Mouse (Mus musculus) heart, embryonic 14.5 days (tissue): ENCODE measurements around the gene Adamtsl1. TPM values are rescaled to one million over a fixed set of nuclear protein-coding genes. Genes with fewer than 3 reads are reported as not detected.

Source experiments
- ATAC-seq: fragments of 200-750 bp; cut with Nextera tagmentation; 2 replicates; pipeline ENCODE4 v1.8.0; 2017; ENCODE audit warnings: low read depth, moderate TSS enrichment; ENCODE audit not compliant: insufficient number of reproducible peaks, insufficient read depth, low FRiP score
- H3K27ac ChIP-seq, 2 experiments: fragments of 200-500 bp in 1 of 2; fragments of 300-500 bp in 1 of 2; sonication (generic) in 1 of 2; replicated peaks in 1 of 2; 2 replicates each; pipeline ENCODE4 v1.5.1; 2012 to 2014; ENCODE audit warnings: low read depth in 2 of 2, low read length in 2 of 2, control low read depth in 1 of 2, mild to moderate bottlenecking in 1 of 2, mixed read lengths in 1 of 2; ENCODE audit not compliant: control insufficient read depth in 1 of 2, insufficient read depth in 1 of 2
- H3K27me3 ChIP-seq: fragments of 300-500 bp; sonication (generic); 2 replicates; pipeline ENCODE4 v1.6.1; 2014; ENCODE audit warnings: mild to moderate bottlenecking, low read length, control low read depth; ENCODE audit not compliant: control insufficient read depth, insufficient read depth
- H3K36me3 ChIP-seq: fragments of 300-500 bp; sonication (generic); 2 replicates; pipeline ENCODE4 v1.6.1; 2014; ENCODE audit warnings: mild to moderate bottlenecking, control low read depth, low read length, mixed read lengths; ENCODE audit not compliant: control insufficient read depth, insufficient read depth
- H3K4me1 ChIP-seq, 2 experiments: fragments of 200-500 bp in 1 of 2; fragments of 300-500 bp in 1 of 2; sonication (generic) in 1 of 2; 2 replicates each; pipeline ENCODE4 v1.6.1; 2012 to 2014; ENCODE audit warnings: low read length in 2 of 2, control low read depth in 1 of 2, mixed read lengths in 1 of 2; ENCODE audit not compliant: control insufficient read depth in 2 of 2, insufficient read depth in 2 of 2
- H3K4me2 ChIP-seq: fragments of 300-500 bp; sonication (generic); 2 replicates; pipeline ENCODE4 v1.6.1; 2014; ENCODE audit warnings: mild to moderate bottlenecking, low read length
- H3K4me3 ChIP-seq, 2 experiments: fragments of 200-500 bp in 1 of 2; fragments of 300-500 bp in 1 of 2; sonication (generic) in 1 of 2; 2 replicates each; pipeline ENCODE4 v1.5.1; 2012 to 2014; ENCODE audit warnings: low read length in 2 of 2, mild to moderate bottlenecking in 2 of 2, control low read depth in 1 of 2, low read depth in 1 of 2, moderate library complexity in 1 of 2; ENCODE audit not compliant: control insufficient read depth in 1 of 2, insufficient read depth in 1 of 2
- H3K9ac ChIP-seq: fragments of 300-500 bp; sonication (generic); 2 replicates; pipeline ENCODE4 v1.6.1; 2014; ENCODE audit warnings: mild to moderate bottlenecking, low read length
- H3K9me3 ChIP-seq: fragments of 300-500 bp; sonication (generic); 2 replicates; pipeline ENCODE4 v1.6.1; 2016; ENCODE audit warnings: low read length, control low read depth; ENCODE audit not compliant: control insufficient read depth
- WGBS: fragments of 180-500 bp; shearing (Covaris S2); extraction: QIAGEN DNeasy Blood & Tissue Kit; methylation state at CpG from one replicate; pipeline ENCODE4 v1.1.7; 2014; 5-methylcytosine and 5-hydroxymethylcytosine counted together
- polyA plus RNA-seq: library from polyadenylated mRNA; unstranded; fragments of >200 nt; fragmentation: Nextera tagmentation; extraction: Ambion mirVana; gene quantifications from 2 replicates; pipeline ENCODE4 v1.2.1, GENCODE M21; 2014

Adamtsl1 gene
- polyA plus RNA-seq, 1 experiment from 2014 or later = 16.2 TPM

GRCm38 (mm10) chr4:86406501-86407199 is 892.7 kb downstream of the Adamtsl1 start:
- Histone ChIP-seq H3K4me2 (no peak overlapping the region), H3K4me3 (no peak overlapping the region), H3K9me3 (no peaks in the 10 kb centered on the region), H3K27ac (peak overlapping the region in 1 of 2 experiments; percentile 33; a peak in 1 of 4 replicates), H3K27me3 (no peaks in the 10 kb centered on the region), H3K36me3 (no peaks in the 10 kb centered on the region), H3K4me1 (peaks cover 6 to 21% of the 10 kb centered on the region in 2 experiments; a peak in 3 of 4 replicates), H3K9ac (no peak overlapping the region)
- ATAC-seq = no peak
- 55% methylated on average over 7 of the region's 7 CpGs for WGBS

GRCm38 (mm10) chr4:86407200-86407527 is 893.2 kb downstream of the Adamtsl1 start:
- H3K4me1 ChIP-seq = peaks cover 6 to 21% of the 10 kb centered on the region in 2 experiments; a peak in 3 of 4 replicates
- WGBS = 79% methylated on average over 3 of the region's 3 CpGs
- H3K9me3 ChIP-seq = no peaks in the 10 kb centered on the region
- no peak for ATAC-seq
- H3K4me3 ChIP-seq = no peak overlapping the region
- peak overlapping the region in 1 of 2 experiments; percentile 33; a peak in 1 of 4 replicates for H3K27ac ChIP-seq
- no peaks in the 10 kb centered on the region for H3K27me3 ChIP-seq
- H3K36me3 ChIP-seq = no peaks in the 10 kb centered on the region
- no peak overlapping the region for H3K9ac ChIP-seq
- no peak overlapping the region for H3K4me2 ChIP-seq

- no peaks in the 10 kb centered on the region for H3K9me3 ChIP-seq
- H3K4me2 ChIP-seq = no peak overlapping the region
- peaks cover 6 to 21% of the 10 kb centered on the region in 2 experiments; a peak in 3 of 4 replicates for H3K4me1 ChIP-seq
- H3K27me3 ChIP-seq = no peaks in the 10 kb centered on the region
- no peak for ATAC-seq
- H3K27ac ChIP-seq = no peak overlapping the region
- no peaks in the 10 kb centered on the region for H3K36me3 ChIP-seq
- 78% methylated on average over 9 of the region's 9 CpGs for WGBS
- H3K9ac ChIP-seq = no peak overlapping the region
- H3K4me3 ChIP-seq = no peak overlapping the region
Observed at GRCm38 (mm10) chr4:86408421-86408820, 894.4 kb downstream of the Adamtsl1 start.

GRCm38 (mm10) chr4:86410946-86411345 is 897.0 kb downstream of the Adamtsl1 start:
- Histone ChIP-seq H3K36me3 (no peaks in the 10 kb centered on the region), H3K9me3 (no peaks in the 10 kb centered on the region), H3K4me1 (peaks cover 6 to 14% of the 10 kb centered on the region in 2 experiments; a peak in 3 of 4 replicates), H3K9ac (no peak overlapping the region), H3K4me2 (no peak overlapping the region), H3K4me3 (no peak overlapping the region), H3K27me3 (no peaks in the 10 kb centered on the region), H3K27ac (no peak overlapping the region)
- no peak for ATAC-seq
- 87% methylated on average over 3 of the region's 3 CpGs for WGBS

- no peak overlapping the region for H3K4me3 ChIP-seq
- H3K36me3 ChIP-seq = no peaks in the 10 kb centered on the region
- H3K4me1 ChIP-seq = peaks cover 8 to 12% of the 10 kb centered on the region in 2 experiments
- no peaks in the 10 kb centered on the region for H3K9me3 ChIP-seq
- ATAC-seq = no peak
- H3K27ac ChIP-seq = no peak overlapping the region
- WGBS = 71% methylated on average over 3 of the region's 3 CpGs
- H3K27me3 ChIP-seq = no peaks in the 10 kb centered on the region
- no peak overlapping the region for H3K4me2 ChIP-seq
- H3K9ac ChIP-seq = no peak overlapping the region
Observed at GRCm38 (mm10) chr4:86413388-86413787, 899.4 kb downstream of the Adamtsl1 start.

GRCm38 (mm10) chr4:86416401-86417025 is 902.5 kb downstream of the Adamtsl1 start:
- peak overlapping the region in 1 of 2 experiments; percentile 44; a peak in 3 of 4 replicates for H3K27ac ChIP-seq
- no peak overlapping the region for H3K4me2 ChIP-seq
- ATAC-seq = 0 out of 2 replicates have a peak, but pooled peaks have one; percentile 13
- no peaks in the 10 kb centered on the region for H3K27me3 ChIP-seq
- no peaks in the 10 kb centered on the region for H3K36me3 ChIP-seq
- H3K4me3 ChIP-seq = no peak overlapping the region
- H3K9me3 ChIP-seq = no peaks in the 10 kb centered on the region
- peaks cover 8 to 12% of the 10 kb centered on the region in 2 experiments for H3K4me1 ChIP-seq
- WGBS = 52% methylated on average over 15 of the region's 15 CpGs
- H3K9ac ChIP-seq = no peak overlapping the region

GRCm38 (mm10) chr4:86422586-86422985 is 908.6 kb downstream of the Adamtsl1 start:
- Histone ChIP-seq H3K27ac (no peak overlapping the region), H3K4me2 (no peak overlapping the region), H3K9ac (no peak overlapping the region), H3K27me3 (no peaks in the 10 kb centered on the region), H3K36me3 (no peaks in the 10 kb centered on the region), H3K4me1 (peaks cover 9 to 14% of the 10 kb centered on the region in 2 experiments), H3K9me3 (no peaks in the 10 kb centered on the region), H3K4me3 (no peak overlapping the region)
- ATAC-seq = no peak
- WGBS = 85% methylated on average over 6 of the region's 6 CpGs
